Mouse (Mus musculus): Measurements from ENCODE around the gene Abtb2.
"Not testable (repeated sequence)": the region's sequence is repeated elsewhere in the genome, so short reads cannot be mapped to it uniquely, and the experiment has no call there.

GRCm38 (mm10) chr2:103550301-103550700, 15.8 kb upstream of the Abtb2 start:
- TF ChIP-seq CTCF (IDR thresholded peaks at IDR 0.05; ENCODE audit: borderline replicate concordance, insufficient read depth, low read depth, low read length); POLR2A (IDR thresholded peaks at IDR 0.05; ENCODE audit: borderline replicate concordance, insufficient read depth, low read length): not testable (repeated sequence)

Measured in cerebellum, adult 2 months (tissue).